Mouse (Mus musculus): ENCODE measurements at regions not wholly inside any gene's neighbourhood (a gene's known extent, or its start where the extent isn't known, plus 50 kb on each side); places are given as distances from the start of the nearest gene placed in this dataset.

DNA sequence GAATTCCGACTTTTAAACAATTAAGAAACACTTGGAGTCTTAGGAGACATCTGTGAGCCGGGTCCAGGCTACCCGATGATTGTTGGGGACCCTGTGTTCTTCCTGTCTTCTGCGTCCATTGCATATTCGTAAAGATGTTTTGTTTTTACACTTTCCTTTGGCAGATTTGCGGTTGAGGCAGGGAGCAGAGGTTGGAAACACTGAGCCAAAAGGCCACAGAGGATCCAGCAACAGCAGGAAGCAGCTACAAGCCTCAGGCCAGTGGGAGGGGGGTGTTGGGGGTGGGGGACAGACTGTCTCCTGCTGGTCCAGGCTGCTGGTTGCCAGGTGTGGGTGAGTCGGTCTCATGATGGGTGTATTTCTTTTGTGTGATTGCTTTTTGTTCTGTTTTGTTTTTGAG is 92.7 kb upstream of the Gm26897 start:
- TF ChIP-seq EP300 (optimal IDR thresholded peaks at IDR 0.05), result no peak
- TF ChIP-seq CTCF (IDR thresholded peaks at IDR 0.05; ENCODE audit: low read depth), result no peak

Measured in stomach, postnatal 0 days (tissue).